Comparison of ENCODE assay signal across 9 mouse cellular contexts in the genomic region with DNA sequence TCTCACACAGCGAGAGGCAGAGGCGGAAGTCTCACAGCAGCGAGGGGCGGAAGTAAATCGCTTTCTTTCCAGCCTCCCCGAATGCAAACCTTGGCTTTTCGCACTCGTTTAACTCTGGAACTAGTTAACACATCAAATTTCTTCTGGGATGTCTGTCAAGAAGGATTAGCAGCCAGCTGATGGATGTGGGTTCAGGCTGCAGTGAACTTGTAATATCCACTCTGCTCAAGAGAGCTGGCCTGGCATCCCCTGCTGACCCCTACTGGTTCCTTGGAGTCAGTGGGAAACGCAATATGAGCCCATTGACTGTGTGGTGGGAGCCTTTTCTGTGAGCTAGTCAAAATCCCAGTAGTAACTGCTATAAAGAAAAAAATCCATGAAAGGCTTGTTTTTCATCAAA.
A peak's percentile ranks its signal among the peaks of the same experiment; 100 is the strongest.
DNase-seq lines count a peak whose midpoint lies in the region; ATAC-seq and TF ChIP-seq lines count a peak whose summit lies in the region.
"Had no signal": no experiment of that assay in that cellular context is flagged by ENCODE, and none has a peak within 500 bp of the region (broad histone marks: within the 10 kb centered on the region; RNA-seq: fewer than 3 reads in every experiment).

No protein-coding gene starts in this region.

- WGBS in heart, embryonic 10.5 days: 8% methylated on average over 9 of the region's 9 CpGs
- 21% methylated on average over 9 of the region's 9 CpGs for WGBS in embryonic facial prominence, embryonic 10.5 days
- 24% methylated on average over 9 of the region's 9 CpGs for WGBS in hindbrain, postnatal 0 days
- WGBS in midbrain, embryonic 15.5 days: 21% methylated on average over 9 of the region's 9 CpGs

- TF ChIP-seq CTCF in hindbrain, postnatal 0 days (IDR thresholded peaks at IDR 0.05; ENCODE audit: low read depth): peak; percentile 66

- peak overlapping the region; percentile 52 for H3K4me3 ChIP-seq in heart, embryonic 10.5 days
- H3K4me3 ChIP-seq in embryonic facial prominence, embryonic 10.5 days: peak overlapping the region; percentile 45
- no peak overlapping the region for H3K4me3 ChIP-seq in hindbrain, postnatal 0 days (ENCODE audit: low read length)
- 0 out of 2 replicates have a peak overlapping the region, but pooled peaks have one; percentile 5 for H3K4me3 ChIP-seq in midbrain, embryonic 15.5 days
- H3K4me3 ChIP-seq: erythroblast, embryonic 14.5 days had no signal

- no peaks in the 10 kb centered on the region for H3K9me3 ChIP-seq in heart, embryonic 10.5 days
- H3K9me3 ChIP-seq in embryonic facial prominence, embryonic 10.5 days: no peaks in the 10 kb centered on the region
- no peaks in the 10 kb centered on the region for H3K9me3 ChIP-seq in hindbrain, postnatal 0 days (ENCODE audit: low read length)
- H3K9me3 ChIP-seq in midbrain, embryonic 15.5 days: no peaks in the 10 kb centered on the region

- H3K36me3 ChIP-seq in heart, embryonic 10.5 days: no peaks in the 10 kb centered on the region
- no peaks in the 10 kb centered on the region for H3K36me3 ChIP-seq in embryonic facial prominence, embryonic 10.5 days (replicated peaks)
- no peaks in the 10 kb centered on the region for H3K36me3 ChIP-seq in hindbrain, postnatal 0 days (ENCODE audit: insufficient read depth, low read length)
- H3K36me3 ChIP-seq in midbrain, embryonic 15.5 days (replicated peaks): no peaks in the 10 kb centered on the region

- intact Hi-C loops in heart, postnatal 36 days (cut with DNase I): no loop called here

- peaks cover 27% of the 10 kb centered on the region for H3K27me3 ChIP-seq in heart, embryonic 10.5 days (ENCODE audit: insufficient read depth, poor library complexity, severe bottlenecking)
- H3K27me3 ChIP-seq in embryonic facial prominence, embryonic 10.5 days (replicated peaks; ENCODE audit: low read depth, poor library complexity, severe bottlenecking): peaks cover 9% of the 10 kb centered on the region
- no peaks in the 10 kb centered on the region for H3K27me3 ChIP-seq in hindbrain, postnatal 0 days (ENCODE audit: insufficient read depth, low read length)
- H3K27me3 ChIP-seq in midbrain, embryonic 15.5 days (replicated peaks): no peaks in the 10 kb centered on the region

- peaks cover 4% of the 10 kb centered on the region; the same call in 1 of the 2 replicates for H3K4me1 ChIP-seq in heart, embryonic 10.5 days
- H3K4me1 ChIP-seq in embryonic facial prominence, embryonic 10.5 days: peaks cover 10% of the 10 kb centered on the region
- H3K4me1 ChIP-seq in hindbrain, postnatal 0 days (ENCODE audit: insufficient read depth, low read length): no peaks in the 10 kb centered on the region
- 0 out of 2 replicates have a peak, but pooled peaks cover 5% of the 10 kb centered on the region for H3K4me1 ChIP-seq in midbrain, embryonic 15.5 days

- 0 out of 2 replicates have a peak overlapping the region, but pooled peaks have one; percentile 10 for H3K9ac ChIP-seq in hindbrain, postnatal 0 days (replicated peaks; ENCODE audit: low read length)
- no peak overlapping the region for H3K9ac ChIP-seq in midbrain, embryonic 15.5 days

- 0 out of 2 replicates have a peak, but pooled peaks have one; percentile 67 for ATAC-seq in hindbrain, postnatal 0 days
- ATAC-seq in midbrain, embryonic 15.5 days (replicated peaks): peak; percentile 79

- H3K27ac ChIP-seq in heart, embryonic 10.5 days: peak overlapping the region; percentile 42; the same call in 1 of the 2 replicates
- peak overlapping the region; percentile 8 for H3K27ac ChIP-seq in embryonic facial prominence, embryonic 10.5 days (replicated peaks)
- H3K27ac ChIP-seq in hindbrain, postnatal 0 days: no peak overlapping the region
- H3K27ac ChIP-seq in midbrain, embryonic 15.5 days: no peak overlapping the region

- DNase-seq in heart, embryonic 10.5 days (ENCODE audit: low spot score): no peak
- no peak for DNase-seq in heart, postnatal 36 days
- DNase-seq in embryonic facial prominence, embryonic 10.5 days (ENCODE audit: low spot score): peak; percentile 62
- peak; percentile 68 for DNase-seq in hindbrain, postnatal 0 days (ENCODE audit: low spot score)
- no peak for DNase-seq in adrenal gland, postnatal 36 days
- DNase-seq in layer of hippocampus, adult 9-10 months (ENCODE audit: low spot score): no peak
- no peak for DNase-seq in natural killer cell, adult 2 months (ENCODE audit: low spot score in 2 of 2)

- H3K4me2 ChIP-seq in hindbrain, postnatal 0 days (ENCODE audit: low read depth, low read length): peak overlapping the region; percentile 42
- H3K4me2 ChIP-seq in midbrain, embryonic 15.5 days: peak overlapping the region; percentile 38

Comparison
In these comparisons a context has a peak if more than half of its experiments do, and no peak if none do; other contexts are left out.
1. DNase-seq: peak in embryonic facial prominence, embryonic 10.5 days (single experiment) and hindbrain, postnatal 0 days (single experiment); none in heart, embryonic 10.5 days (single experiment), heart, postnatal 36 days (0 of 2), adrenal gland, postnatal 36 days (0 of 2), layer of hippocampus, adult 9-10 months (single experiment) and natural killer cell, adult 2 months (0 of 2).
2. H3K27ac ChIP-seq: peak in heart, embryonic 10.5 days (single experiment) and embryonic facial prominence, embryonic 10.5 days (single experiment); none in hindbrain, postnatal 0 days (single experiment) and midbrain, embryonic 15.5 days (single experiment).